Mouse (Mus musculus) inflammation-experienced regulatory T-cells, adult 6 months (primary cell): ENCODE results near the gene Dclre1a. TPM values are rescaled to one million over a fixed set of nuclear protein-coding genes. Genes with fewer than 3 reads are reported as not detected.

Experiments used
- ATAC-seq: one replicate; pipeline ENCODE4 v1.8.0; 2017
- polyA plus RNA-seq, 3 experiments: library from polyadenylated mRNA; unstranded; fragments of 100-300 nt; shearing (Covaris generic); gene quantifications; one replicate each; pipeline ENCODE4 v1.2.1; 2017

Gene Dclre1a
- polyA plus RNA-seq, result 10 to 100 TPM in 1 of 3 experiments, 1 to 10 TPM in 2; 8.0 to 15.1 (median 8.9) TPM

- ATAC-seq, result peak; percentile 78
Measured at GRCm38 (mm10) chr19:56547456-56548229, at the start of gene Dclre1a. Gene Dclre1a (minus strand): TSS chr19:56548222.

DNA sequence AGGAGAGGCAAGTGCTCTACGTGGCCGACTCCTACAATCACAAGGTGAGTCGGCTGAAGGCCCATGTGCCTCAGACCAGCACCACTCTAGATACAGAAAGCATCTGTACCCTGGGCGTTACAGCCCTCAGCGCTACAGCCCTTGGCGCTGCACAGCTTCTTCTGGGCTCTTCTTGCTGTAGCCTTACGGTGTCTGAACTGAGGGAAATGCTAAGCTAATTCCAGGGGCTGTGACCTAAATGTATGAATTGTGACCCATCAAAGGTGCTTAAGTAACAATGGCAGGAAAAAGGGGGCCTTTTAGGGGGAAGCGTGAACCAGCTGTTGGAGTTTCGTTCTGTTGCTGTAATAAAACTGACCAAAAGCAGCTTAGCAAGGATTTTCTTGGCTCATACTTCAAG lies 44.5 kb upstream of the Dclre1a start:
- no peak for ATAC-seq

- no peak for ATAC-seq
Measured at GRCm38 (mm10) chr19:56590250-56590649, 42.2 kb upstream of the Dclre1a start.

GRCm38 (mm10) chr19:56589455-56589854 lies 41.4 kb upstream of the Dclre1a start:
- ATAC-seq, result no peak

GRCm38 (mm10) chr19:56589008-56589407 lies 41.0 kb upstream of the Dclre1a start:
- ATAC-seq, result no peak

DNA sequence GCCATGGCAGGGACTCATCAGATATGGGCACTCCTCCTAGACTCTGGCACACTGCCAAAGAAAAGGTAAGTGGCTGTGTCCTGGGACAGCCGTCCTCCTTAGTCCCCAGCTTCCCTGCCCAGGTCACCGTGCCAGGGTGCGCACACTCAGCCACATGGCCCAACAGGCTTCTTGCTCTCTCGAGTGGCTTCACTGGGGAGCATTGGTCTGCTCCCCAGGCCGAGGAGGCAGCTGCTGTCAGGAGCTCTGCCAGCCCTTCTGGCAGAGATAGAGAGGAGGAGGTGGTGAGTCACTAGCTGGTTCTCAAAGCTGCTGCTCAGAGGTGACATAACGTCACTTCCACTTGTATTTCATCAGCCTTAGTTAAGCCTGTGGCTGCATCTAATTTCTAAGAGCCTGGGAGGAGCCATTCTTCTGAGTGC lies 40.2 kb upstream of the Dclre1a start:
- no peak for ATAC-seq

- ATAC-seq, result no peak
Measured at GRCm38 (mm10) chr19:56586320-56586719, 38.3 kb upstream of the Dclre1a start.

DNA sequence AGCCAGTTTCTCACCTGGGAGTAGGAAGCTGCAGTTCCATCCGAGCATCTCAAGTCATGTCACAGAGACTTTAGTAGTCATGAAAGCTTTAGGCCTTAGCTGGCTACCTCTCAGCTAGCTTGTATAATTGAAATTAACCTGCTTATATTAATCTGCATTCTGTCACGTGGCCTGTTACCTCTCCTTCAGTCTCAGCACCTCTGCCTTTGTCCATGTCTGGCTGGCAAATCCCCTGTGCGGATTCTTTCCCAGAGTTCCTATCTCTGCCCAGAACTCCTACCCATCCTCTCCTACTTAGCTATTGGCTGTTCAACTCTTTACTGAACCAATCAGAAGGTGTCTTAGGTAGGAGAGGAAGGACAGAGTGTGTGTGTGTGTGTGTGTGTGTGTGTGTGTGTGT lies 36.3 kb upstream of the Dclre1a start:
- ATAC-seq, result no peak

- no peak for ATAC-seq
Measured at GRCm38 (mm10) chr19:56583785-56584184, 35.8 kb upstream of the Dclre1a start.

- ATAC-seq, result no peak
Measured at GRCm38 (mm10) chr19:56581981-56582380, 34.0 kb upstream of the Dclre1a start.

- no peak for ATAC-seq
Measured at GRCm38 (mm10) chr19:56577801-56578200, 29.8 kb upstream of the Dclre1a start.

- ATAC-seq, result no peak
Measured at GRCm38 (mm10) chr19:56573184-56573583, 25.2 kb upstream of the Dclre1a start.

DNA sequence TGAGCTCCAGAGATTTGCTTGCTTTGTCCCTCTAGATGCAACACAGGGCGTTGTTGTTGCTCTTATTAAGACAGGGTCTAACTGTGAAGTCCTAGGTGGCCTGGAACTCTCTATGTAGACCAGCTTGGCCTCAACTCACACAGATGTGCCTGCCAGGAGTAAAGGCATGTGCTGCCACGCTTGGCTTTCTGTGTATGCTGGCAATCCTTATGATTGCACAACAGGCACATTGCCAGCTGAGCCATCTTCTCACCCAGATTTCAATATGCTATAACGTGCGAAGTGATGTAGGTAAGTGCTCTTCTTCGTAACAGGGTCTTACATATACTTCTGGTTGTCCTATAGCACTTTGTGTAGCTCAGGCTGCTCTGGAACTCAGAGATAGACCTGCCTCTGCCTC lies 23.9 kb upstream of the Dclre1a start:
- no peak for ATAC-seq

- ATAC-seq, result no peak
Measured at GRCm38 (mm10) chr19:56571234-56571633, 23.2 kb upstream of the Dclre1a start.

GRCm38 (mm10) chr19:56570781-56571180 lies 22.8 kb upstream of the Dclre1a start:
- no peak for ATAC-seq

GRCm38 (mm10) chr19:56566940-56567339 lies 18.9 kb upstream of the Dclre1a start:
- ATAC-seq, result no peak

DNA sequence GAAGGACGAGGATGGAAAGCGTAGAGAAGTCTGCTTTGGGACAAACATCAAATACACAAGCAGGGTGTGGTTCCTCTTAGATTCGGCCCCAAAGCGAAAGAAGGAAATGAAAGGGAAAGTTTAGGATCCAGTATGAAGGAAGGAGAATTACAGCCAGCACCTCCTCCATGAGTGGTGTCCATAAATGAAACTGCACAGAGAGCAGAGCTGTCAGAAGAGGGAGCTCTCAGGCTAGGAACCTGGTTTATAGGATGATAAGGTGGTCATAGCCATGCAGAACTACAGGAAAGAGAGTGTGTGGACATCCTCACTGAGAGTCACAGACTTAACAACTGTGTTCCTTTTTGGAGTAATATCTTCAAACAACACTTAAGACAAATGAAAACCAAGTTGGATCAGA lies 18.0 kb upstream of the Dclre1a start:
- no peak for ATAC-seq

GRCm38 (mm10) chr19:56565358-56565757 lies 17.3 kb upstream of the Dclre1a start:
- ATAC-seq, result no peak

DNA sequence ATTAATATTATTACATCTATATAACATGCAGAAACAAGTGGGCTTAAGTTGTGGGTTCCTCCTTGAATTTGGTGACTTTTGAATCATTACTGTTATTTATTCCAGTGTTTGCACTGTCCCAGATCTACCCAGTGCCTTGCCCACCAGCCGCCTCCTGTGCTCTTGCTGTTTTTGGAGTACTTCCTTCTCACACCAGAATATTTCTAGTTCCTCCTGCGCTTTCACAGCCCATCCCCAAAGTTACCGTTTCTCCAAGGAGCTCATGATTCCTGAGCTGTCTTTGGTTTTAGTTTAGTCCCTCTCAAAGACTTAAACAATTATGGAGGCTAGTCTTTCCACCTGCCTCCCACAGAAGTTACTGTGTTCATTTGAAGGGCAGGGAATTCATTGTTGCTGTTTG lies 15.4 kb upstream of the Dclre1a start:
- ATAC-seq, result no peak

DNA sequence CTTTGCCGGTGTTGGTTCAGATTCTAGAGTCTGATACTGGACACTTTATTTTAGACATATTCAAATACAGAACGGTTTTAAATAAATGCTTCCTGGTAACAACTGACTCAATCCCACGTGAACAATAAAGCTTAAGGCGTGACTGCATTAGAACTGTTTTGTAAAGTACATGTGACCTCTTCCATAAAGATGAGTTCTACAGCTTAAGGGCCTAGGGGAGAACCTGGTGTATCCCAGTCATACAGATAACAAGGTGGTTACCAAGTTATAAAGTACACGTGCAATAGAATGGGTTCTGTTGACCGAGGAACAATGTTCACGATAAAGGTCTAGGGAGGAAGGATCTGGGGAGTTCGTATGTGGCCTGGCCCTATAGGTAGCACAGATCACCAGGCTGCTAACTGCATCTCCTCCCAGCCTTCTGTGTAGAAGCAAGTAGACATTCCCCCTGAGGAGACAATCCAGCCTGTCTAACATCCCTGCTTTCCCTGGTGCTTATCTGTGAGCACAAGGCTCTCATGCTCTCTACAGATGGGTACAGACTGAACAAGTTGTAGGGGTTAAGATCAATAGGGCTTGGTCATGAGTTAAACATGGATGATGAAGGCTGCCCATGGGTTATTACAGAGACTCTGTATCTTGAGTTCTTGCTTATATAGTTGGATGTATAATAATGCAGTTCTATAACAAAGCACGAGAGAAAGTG lies 14.6 kb upstream of the Dclre1a start:
- no peak for ATAC-seq

GRCm38 (mm10) chr19:56555972-56556371 lies 8.0 kb upstream of the Dclre1a start:
- ATAC-seq, result no peak

DNA sequence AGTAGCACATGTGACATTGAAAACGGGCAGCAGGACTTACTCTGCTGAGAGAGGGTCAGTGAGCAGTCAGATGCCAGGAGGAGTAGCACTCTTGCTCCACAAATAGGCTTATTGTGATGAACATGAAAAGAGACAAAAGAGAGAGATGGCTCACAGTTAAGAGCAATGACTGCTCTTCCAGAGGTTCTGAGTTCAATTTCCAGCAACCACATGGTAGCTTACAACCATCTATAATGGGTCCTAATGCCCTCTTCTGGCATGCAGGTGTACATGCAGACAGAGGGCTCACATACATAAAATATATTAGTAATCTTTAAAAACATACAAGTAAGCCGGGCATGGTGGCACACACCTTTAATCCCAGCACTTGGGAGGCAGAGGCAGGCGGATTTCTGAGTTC lies 5.2 kb upstream of the Dclre1a start:
- no peak for ATAC-seq

DNA sequence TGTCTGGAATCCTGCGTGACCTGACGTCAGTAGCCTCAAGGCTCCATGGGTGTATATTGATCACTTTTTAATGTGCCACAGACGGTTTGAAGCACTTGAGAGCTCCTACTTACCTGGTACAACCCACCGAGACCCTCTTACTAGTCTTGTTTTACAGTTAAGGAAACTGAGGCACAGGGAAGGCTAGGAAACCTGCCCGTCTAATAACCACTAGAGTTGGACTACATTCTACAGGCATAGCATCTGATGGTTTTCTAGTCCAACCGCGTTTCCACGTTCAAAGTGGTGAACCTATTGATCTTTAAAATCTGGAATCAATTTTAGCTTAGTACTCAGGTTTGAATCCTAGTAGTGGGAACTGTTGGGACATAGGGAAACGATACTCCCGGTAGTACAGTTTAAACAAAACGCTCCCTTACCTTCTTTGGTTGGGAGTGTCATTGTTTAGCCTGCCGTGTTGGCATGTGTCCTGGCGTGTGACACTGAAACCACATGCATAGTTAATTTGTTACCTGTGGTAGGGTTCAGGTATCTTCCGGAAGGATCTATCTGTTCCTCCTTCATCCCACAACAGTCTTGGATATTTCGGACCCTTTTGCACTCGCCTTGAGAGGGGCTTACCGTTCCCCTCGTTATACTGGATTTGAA lies 1.1 kb upstream of the Dclre1a start:
- peak; percentile 50 for ATAC-seq
